Mouse (Mus musculus) macrophage (primary cell): Measurements from ENCODE around the gene Kctd2. TPM values are rescaled to one million over a fixed set of nuclear protein-coding genes. Genes with fewer than 3 reads are reported as not detected.

ENCODE experiments used
- polyA plus RNA-seq: library from polyadenylated mRNA; stranded (reverse); fragments of 250-400 nt; gene quantifications from 3 replicates; pipeline ENCODE4 v1.2.4, GENCODE M21; 2018; ENCODE audit warnings: inconsistent platforms

Gene Kctd2
- polyA plus RNA-seq, 1 experiment from 2014 or later, result 13.7 TPM

Other genes with a start within 250 kb of the Kctd2 start
- gene Tmem104, start 232.6 kb upstream of the Kctd2 start, polyA plus RNA-seq, result 86.7 to 149 TPM (median 97.3 TPM) in 3 replicates
- gene Nat9, start 232.3 kb upstream of the Kctd2 start, polyA plus RNA-seq, result 49.9 to 79.6 TPM (median 50.9 TPM) in 3 replicates
- not detected in 3 replicates for gene Grin2c, start 152.9 kb upstream of the Kctd2 start, polyA plus RNA-seq
- gene Fdxr, start 143.1 kb upstream of the Kctd2 start, polyA plus RNA-seq, result 2.3 to 6.0 TPM (median 4.3 TPM) in 3 replicates
- 0.52 to 1.4 TPM (median 0.90 TPM) in 3 replicates for gene Fads6, start 122.5 kb upstream of the Kctd2 start, polyA plus RNA-seq
- gene Otop2, start 113.0 kb upstream of the Kctd2 start, polyA plus RNA-seq, result not detected in 3 replicates
- gene Ush1g, start 98.1 kb upstream of the Kctd2 start, polyA plus RNA-seq, result not detected in 3 replicates
- gene Otop3, start 85.4 kb upstream of the Kctd2 start, polyA plus RNA-seq, result not detected in 3 replicates
- not detected in 3 replicates for gene Hid1, start 52.4 kb upstream of the Kctd2 start, polyA plus RNA-seq
- 0.06 TPM in 1 of 3 replicates, not detected in the others for gene Cdr2l, start 38.2 kb upstream of the Kctd2 start, polyA plus RNA-seq
- 33.0 to 43.0 TPM (median 39.2 TPM) in 3 replicates for gene Mrpl58, start 16.4 kb upstream of the Kctd2 start, polyA plus RNA-seq
- gene Atp5h, start 166 bp upstream of the Kctd2 start, polyA plus RNA-seq, result 377 to 621 TPM (median 390 TPM) in 3 replicates
- not detected in 3 replicates for gene Trim80, start 20.4 kb downstream of the Kctd2 start, polyA plus RNA-seq
- gene Slc16a5, start 42.3 kb downstream of the Kctd2 start, polyA plus RNA-seq, result not detected in 3 replicates
- gene Armc7, start 55.5 kb downstream of the Kctd2 start, polyA plus RNA-seq, result 21.4 to 26.8 TPM (median 22.9 TPM) in 3 replicates
- 54.5 to 73.7 TPM (median 60.1 TPM) in 3 replicates for gene Nt5c, start 71.7 kb downstream of the Kctd2 start, polyA plus RNA-seq
- 68.8 to 166 TPM (median 152 TPM) in 3 replicates for gene Jpt1, start 94.3 kb downstream of the Kctd2 start, polyA plus RNA-seq
- gene Sumo2, start 116.1 kb downstream of the Kctd2 start, polyA plus RNA-seq, result 229 to 319 TPM (median 316 TPM) in 3 replicates
- 11.4 to 41.8 TPM (median 14.7 TPM) in 3 replicates for gene Nup85, start 144.3 kb downstream of the Kctd2 start, polyA plus RNA-seq
- gene Mrps7, start 183.8 kb downstream of the Kctd2 start, polyA plus RNA-seq, result 21.1 to 35.5 TPM (median 25.6 TPM) in 3 replicates
- gene Gga3, start 183.9 kb downstream of the Kctd2 start, polyA plus RNA-seq, result 15.8 to 69.3 TPM (median 37.7 TPM) in 3 replicates
- 24.9 to 57.5 TPM (median 29.7 TPM) in 3 replicates for gene Mif4gd, start 192.8 kb downstream of the Kctd2 start, polyA plus RNA-seq
- gene Slc25a19, start 208.2 kb downstream of the Kctd2 start, polyA plus RNA-seq, result 14.9 to 26.4 TPM (median 17.0 TPM) in 3 replicates